Mouse (Mus musculus): ENCODE data around the gene Bscl2. TPM values are rescaled to one million over a fixed set of nuclear protein-coding genes. Genes with fewer than 3 reads are reported as not detected.
A peak's percentile ranks its signal among the peaks of the same experiment; 100 is the strongest.

Bscl2 gene
- polyA plus RNA-seq (2015; fragmentation: Nextera tagmentation; extraction: Ambion mirVana), result 88.3 and 98.7 TPM in 2 replicates

DNA sequence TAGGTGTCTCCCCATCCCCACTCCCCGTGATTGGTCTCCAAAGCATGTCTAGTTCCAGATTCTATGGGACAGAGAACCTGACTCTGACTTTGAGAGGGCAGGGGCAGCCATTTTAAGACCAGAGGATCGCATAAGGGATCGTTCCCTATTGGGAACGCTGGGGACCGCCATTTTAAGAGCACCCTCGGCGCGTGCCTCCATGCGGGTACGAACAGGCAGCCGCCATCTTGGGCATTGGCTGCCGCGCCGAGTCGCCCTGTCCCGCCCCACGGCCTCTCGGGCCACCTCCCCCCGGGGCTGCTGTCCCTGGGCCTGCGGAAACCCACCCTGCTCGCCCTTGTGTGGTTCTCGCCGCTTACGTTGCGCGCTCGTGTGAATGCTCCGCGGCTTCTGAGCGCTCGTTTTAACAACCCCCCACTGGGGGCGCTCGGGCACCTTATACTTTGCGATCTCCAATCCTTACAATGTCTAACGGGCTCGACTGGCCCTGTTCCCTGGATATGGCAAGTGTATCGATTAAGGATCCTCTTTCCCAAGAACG lies at the start of gene Bscl2:
Bscl2 (plus strand) TSS at position 217 of the 541 bp plus-strand sequence.
- WGBS, result under 1% methylated on average over 38 of the region's 38 CpGs
- ATAC-seq, result peak; percentile 72
- Histone ChIP-seq H3K9ac (replicated peaks; ENCODE audit: low read depth, low read length) (peak within 1 kb of the TSS; percentile 76), H3K4me2 (ENCODE audit: low read length) (peak within 1 kb of the TSS; percentile 91), H3K27ac (ENCODE audit: low read length) (peak within 1 kb of the TSS; percentile 98), H3K36me3 (ENCODE audit: control insufficient read depth, insufficient read depth) (peaks cover 13% of the 10 kb centered on the region), H3K9me3 (ENCODE audit: control insufficient read depth, low read length) (no peaks in the 10 kb centered on the region), H3K4me1 (replicated peaks; ENCODE audit: control insufficient read depth, insufficient read depth, low read length) (peaks cover 22% of the 10 kb centered on the region), H3K27me3 (replicated peaks; ENCODE audit: control insufficient read depth, insufficient read depth, low read length) (no peaks in the 10 kb centered on the region), H3K4me3 (replicated peaks; ENCODE audit: low read length) (peak within 1 kb of the TSS; percentile 74)

GRCm38 (mm10) chr19:8788521-8788920 lies 48.7 kb upstream of the Bscl2 start:
- Histone ChIP-seq H3K9ac (replicated peaks; ENCODE audit: low read depth, low read length) (no peak overlapping the region), H3K4me2 (ENCODE audit: low read length) (no peak overlapping the region), H3K36me3 (ENCODE audit: control insufficient read depth, insufficient read depth) (peaks cover 8% of the 10 kb centered on the region), H3K9me3 (ENCODE audit: control insufficient read depth, low read length) (no peaks in the 10 kb centered on the region), H3K4me3 (replicated peaks; ENCODE audit: low read length) (no peak overlapping the region), H3K4me1 (replicated peaks; ENCODE audit: control insufficient read depth, insufficient read depth, low read length) (peaks cover 16% of the 10 kb centered on the region), H3K27ac (ENCODE audit: low read length) (peak overlapping the region; percentile 37; the same call in 1 of the 2 replicates), H3K27me3 (replicated peaks; ENCODE audit: control insufficient read depth, insufficient read depth, low read length) (no peaks in the 10 kb centered on the region)
- WGBS, result 15% methylated on average over 3 of the region's 3 CpGs
- ATAC-seq, result no peak

DNA sequence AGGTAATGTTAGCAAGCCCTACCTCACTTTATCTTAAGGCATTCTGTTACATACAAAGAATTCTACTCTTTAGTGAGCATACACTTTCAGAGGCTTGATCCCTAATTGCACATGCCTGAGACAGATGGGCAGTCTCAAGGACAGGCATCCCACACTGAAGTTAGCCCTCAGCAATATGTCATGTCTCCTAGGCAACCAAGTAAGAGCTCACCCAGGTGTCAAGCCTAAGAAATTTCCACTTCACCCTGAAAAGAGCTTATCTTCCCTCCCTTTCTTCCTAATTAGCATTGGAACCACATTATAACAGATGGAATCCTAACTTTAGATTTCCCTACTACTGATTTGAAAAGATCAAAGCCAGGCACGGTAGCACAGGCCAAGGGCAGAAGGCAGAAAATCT lies 48.1 kb upstream of the Bscl2 start:
- H3K4me1 ChIP-seq (replicated peaks; ENCODE audit: control insufficient read depth, insufficient read depth, low read length), result peaks cover 16% of the 10 kb centered on the region
- H3K9ac ChIP-seq (replicated peaks; ENCODE audit: low read depth, low read length), result no peak overlapping the region
- no peak overlapping the region for H3K4me2 ChIP-seq (ENCODE audit: low read length)
- WGBS, result 24% methylated on average over 1 of the region's 1 CpGs
- ATAC-seq, result no peak
- H3K4me3 ChIP-seq (replicated peaks; ENCODE audit: low read length), result no peak overlapping the region
- H3K9me3 ChIP-seq (ENCODE audit: control insufficient read depth, low read length), result no peaks in the 10 kb centered on the region
- no peaks in the 10 kb centered on the region for H3K27me3 ChIP-seq (replicated peaks; ENCODE audit: control insufficient read depth, insufficient read depth, low read length)
- peak overlapping the region; percentile 37 for H3K27ac ChIP-seq (ENCODE audit: low read length)
- peaks cover 14% of the 10 kb centered on the region for H3K36me3 ChIP-seq (ENCODE audit: control insufficient read depth, insufficient read depth)

GRCm38 (mm10) chr19:8790171-8790570 lies 47.1 kb upstream of the Bscl2 start:
- no peaks in the 10 kb centered on the region for H3K27me3 ChIP-seq (replicated peaks; ENCODE audit: control insufficient read depth, insufficient read depth, low read length)
- no peaks in the 10 kb centered on the region for H3K9me3 ChIP-seq (ENCODE audit: control insufficient read depth, low read length)
- peaks cover 12% of the 10 kb centered on the region for H3K4me1 ChIP-seq (replicated peaks; ENCODE audit: control insufficient read depth, insufficient read depth, low read length)
- no peak overlapping the region for H3K4me2 ChIP-seq (ENCODE audit: low read length)
- H3K36me3 ChIP-seq (ENCODE audit: control insufficient read depth, insufficient read depth), result peaks cover 18% of the 10 kb centered on the region
- H3K27ac ChIP-seq (ENCODE audit: low read length), result peak overlapping the region; percentile 37
- no peak for ATAC-seq
- H3K4me3 ChIP-seq (replicated peaks; ENCODE audit: low read length), result no peak overlapping the region
- H3K9ac ChIP-seq (replicated peaks; ENCODE audit: low read depth, low read length), result no peak overlapping the region
- 82% methylated on average over 7 of the region's 7 CpGs for WGBS

DNA sequence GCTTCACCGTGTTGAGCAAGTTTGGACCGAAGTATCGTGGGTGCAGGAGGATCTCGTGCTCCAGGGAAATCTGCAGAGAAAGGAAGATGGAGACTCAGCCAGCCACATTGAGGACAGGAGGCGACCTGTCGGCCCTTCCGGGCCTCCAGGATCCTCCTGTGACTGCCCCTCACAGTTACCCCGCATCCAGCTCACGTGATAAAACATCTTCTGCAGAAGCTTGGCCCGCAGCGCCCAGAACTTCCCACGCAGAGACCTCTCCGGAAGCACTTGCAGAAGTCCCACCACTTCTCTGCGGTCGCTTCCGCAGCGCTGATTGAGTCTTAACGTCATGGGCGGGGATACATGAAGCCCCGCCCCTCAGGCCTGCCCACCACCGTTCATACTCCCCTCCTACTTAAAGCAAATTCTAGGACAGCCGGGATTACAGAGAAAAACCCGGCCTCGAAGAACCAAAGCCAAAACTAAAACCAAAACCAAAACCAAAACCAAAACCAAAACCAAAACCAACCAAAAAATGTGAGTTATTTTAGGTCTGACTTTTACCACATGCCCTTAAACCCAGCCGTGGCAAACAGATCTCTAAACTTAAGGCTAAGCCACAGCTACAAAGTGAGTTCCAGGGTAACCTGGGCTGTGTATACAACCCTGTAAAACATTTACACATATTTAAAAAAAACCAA lies 38.9 kb upstream of the Bscl2 start, which contains the start of gene Polr2g:
Polr2g (minus strand) TSS at position 314 of the 683 bp plus-strand sequence.
- Histone ChIP-seq H3K27me3 (replicated peaks; ENCODE audit: control insufficient read depth, insufficient read depth, low read length) (no peaks in the 10 kb centered on the region), H3K9me3 (ENCODE audit: control insufficient read depth, low read length) (no peaks in the 10 kb centered on the region), H3K4me3 (replicated peaks; ENCODE audit: low read length) (peak within 1 kb of the TSS; percentile 61), H3K4me2 (ENCODE audit: low read length) (peak within 1 kb of the TSS; percentile 87), H3K27ac (ENCODE audit: low read length) (peak within 1 kb of the TSS; percentile 60), H3K36me3 (ENCODE audit: control insufficient read depth, insufficient read depth) (peaks cover 12% of the 10 kb centered on the region), H3K4me1 (replicated peaks; ENCODE audit: control insufficient read depth, insufficient read depth, low read length) (peaks cover 20% of the 10 kb centered on the region), H3K9ac (replicated peaks; ENCODE audit: low read depth, low read length) (peak within 1 kb of the TSS; percentile 66)
- 2% methylated on average over 25 of the region's 25 CpGs for WGBS
- peak; percentile 61 for ATAC-seq

DNA sequence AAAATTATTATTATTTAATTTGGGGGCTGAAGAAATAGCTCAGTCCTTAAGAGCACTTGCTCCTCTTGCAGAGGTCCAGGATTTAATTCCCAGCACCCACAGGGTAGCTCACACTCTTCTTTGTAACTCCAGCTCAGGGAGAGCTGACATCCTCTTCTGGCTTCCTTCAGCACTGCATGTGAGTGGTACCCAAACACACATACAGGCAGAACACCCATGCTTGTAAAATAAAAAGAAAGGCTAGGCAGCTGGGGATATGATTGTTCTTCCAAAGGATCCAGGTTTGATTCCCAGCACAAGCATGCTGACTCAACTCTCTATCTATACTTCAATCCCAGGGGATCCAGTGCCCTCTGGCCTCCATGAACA lies 38.3 kb upstream of the Bscl2 start:
- ATAC-seq, result no peak
- H3K9ac ChIP-seq (replicated peaks; ENCODE audit: low read depth, low read length), result no peak overlapping the region

DNA sequence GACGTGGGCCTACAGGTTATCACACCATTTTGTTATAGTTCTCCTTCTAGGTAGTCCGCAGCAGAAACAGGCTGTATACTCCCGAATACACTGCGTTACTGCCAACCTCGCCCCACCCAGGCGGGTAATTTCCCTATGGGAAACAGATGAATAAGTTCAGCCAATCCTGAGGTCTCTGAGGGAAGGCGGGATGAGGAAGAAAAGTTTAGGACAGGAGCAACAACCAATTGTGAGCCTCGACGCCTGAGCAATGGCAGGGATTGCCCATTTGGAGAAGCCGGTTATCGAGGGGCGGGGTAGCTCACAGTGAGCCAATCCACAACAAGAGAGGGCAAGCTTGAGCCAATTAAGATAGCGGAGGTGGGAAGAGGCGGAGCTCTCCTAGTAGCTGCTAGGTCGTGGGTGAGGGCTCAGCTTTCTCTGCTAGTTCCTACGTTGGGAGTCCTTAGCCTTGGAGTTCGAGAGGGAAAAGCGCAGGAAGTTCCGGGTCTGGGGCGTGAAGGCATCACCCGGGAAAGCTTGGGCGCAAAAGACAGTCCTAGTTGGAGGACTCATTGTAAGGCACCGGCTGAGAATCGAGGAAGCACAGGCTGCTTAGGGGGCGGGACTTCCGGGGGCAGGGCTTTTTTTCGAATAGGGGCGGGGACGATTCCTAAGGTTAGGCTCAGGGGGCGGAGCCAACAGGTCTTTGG lies 35.0 kb upstream of the Bscl2 start, which contains the start of gene Zbtb3:
Zbtb3 (plus strand) TSS at position 426 of the 692 bp plus-strand sequence.
- Histone ChIP-seq H3K36me3 (ENCODE audit: control insufficient read depth, insufficient read depth) (peaks cover 3% of the 10 kb centered on the region; the same call in 1 of the 2 replicates), H3K4me2 (ENCODE audit: low read length) (peak within 1 kb of the TSS; percentile 82), H3K27me3 (replicated peaks; ENCODE audit: control insufficient read depth, insufficient read depth, low read length) (no peaks in the 10 kb centered on the region), H3K4me1 (replicated peaks; ENCODE audit: control insufficient read depth, insufficient read depth, low read length) (peaks cover 18% of the 10 kb centered on the region), H3K9me3 (ENCODE audit: control insufficient read depth, low read length) (no peaks in the 10 kb centered on the region), H3K9ac (replicated peaks; ENCODE audit: low read depth, low read length) (peak within 1 kb of the TSS; percentile 68), H3K4me3 (replicated peaks; ENCODE audit: low read length) (peak within 1 kb of the TSS; percentile 71), H3K27ac (ENCODE audit: low read length) (peak within 1 kb of the TSS; percentile 96)
- WGBS, result under 1% methylated on average over 30 of the region's 30 CpGs
- ATAC-seq, result peak; percentile 98

More for the DNA sequence above, 38.3 kb upstream of the Bscl2 start:
- H3K27me3 ChIP-seq (replicated peaks; ENCODE audit: control insufficient read depth, insufficient read depth, low read length), result no peaks in the 10 kb centered on the region
- peaks cover 7% of the 10 kb centered on the region for H3K36me3 ChIP-seq (ENCODE audit: control insufficient read depth, insufficient read depth)
- H3K27ac ChIP-seq (ENCODE audit: low read length), result no peak overlapping the region
- peaks cover 21% of the 10 kb centered on the region for H3K4me1 ChIP-seq (replicated peaks; ENCODE audit: control insufficient read depth, insufficient read depth, low read length)
- H3K9me3 ChIP-seq (ENCODE audit: control insufficient read depth, low read length), result no peaks in the 10 kb centered on the region
- H3K4me2 ChIP-seq (ENCODE audit: low read length), result no peak overlapping the region; the same call in 1 of the 2 replicates
- H3K4me3 ChIP-seq (replicated peaks; ENCODE audit: low read length), result no peak overlapping the region; the same call in 1 of the 2 replicates

GRCm38 (mm10) chr19:8803204-8803780 lies 34.0 kb upstream of the Bscl2 start:
- no peak overlapping the region for H3K4me3 ChIP-seq (replicated peaks; ENCODE audit: low read length)
- H3K4me1 ChIP-seq (replicated peaks; ENCODE audit: control insufficient read depth, insufficient read depth, low read length), result peaks cover 11% of the 10 kb centered on the region
- no peaks in the 10 kb centered on the region for H3K9me3 ChIP-seq (ENCODE audit: control insufficient read depth, low read length)
- peak overlapping the region; percentile 82 for H3K4me2 ChIP-seq (ENCODE audit: low read length)
- H3K36me3 ChIP-seq (ENCODE audit: control insufficient read depth, insufficient read depth), result peaks cover 3% of the 10 kb centered on the region; the same call in 1 of the 2 replicates
- no peak for ATAC-seq
- WGBS, result 87% methylated on average over 9 of the region's 9 CpGs
- no peaks in the 10 kb centered on the region for H3K27me3 ChIP-seq (replicated peaks; ENCODE audit: control insufficient read depth, insufficient read depth, low read length)
- no peak overlapping the region for H3K9ac ChIP-seq (replicated peaks; ENCODE audit: low read depth, low read length)
- no peak overlapping the region for H3K27ac ChIP-seq (ENCODE audit: low read length)

Data from forebrain, embryonic 16.5 days (tissue).